Mouse (Mus musculus): ENCODE results near the gene Pea15a. TPM values are rescaled to one million over a fixed set of nuclear protein-coding genes. Genes with fewer than 3 reads are reported as not detected.

Pea15a gene
- polyA plus RNA-seq, 1 experiment from 2014 or later, result 136 TPM

DNA sequence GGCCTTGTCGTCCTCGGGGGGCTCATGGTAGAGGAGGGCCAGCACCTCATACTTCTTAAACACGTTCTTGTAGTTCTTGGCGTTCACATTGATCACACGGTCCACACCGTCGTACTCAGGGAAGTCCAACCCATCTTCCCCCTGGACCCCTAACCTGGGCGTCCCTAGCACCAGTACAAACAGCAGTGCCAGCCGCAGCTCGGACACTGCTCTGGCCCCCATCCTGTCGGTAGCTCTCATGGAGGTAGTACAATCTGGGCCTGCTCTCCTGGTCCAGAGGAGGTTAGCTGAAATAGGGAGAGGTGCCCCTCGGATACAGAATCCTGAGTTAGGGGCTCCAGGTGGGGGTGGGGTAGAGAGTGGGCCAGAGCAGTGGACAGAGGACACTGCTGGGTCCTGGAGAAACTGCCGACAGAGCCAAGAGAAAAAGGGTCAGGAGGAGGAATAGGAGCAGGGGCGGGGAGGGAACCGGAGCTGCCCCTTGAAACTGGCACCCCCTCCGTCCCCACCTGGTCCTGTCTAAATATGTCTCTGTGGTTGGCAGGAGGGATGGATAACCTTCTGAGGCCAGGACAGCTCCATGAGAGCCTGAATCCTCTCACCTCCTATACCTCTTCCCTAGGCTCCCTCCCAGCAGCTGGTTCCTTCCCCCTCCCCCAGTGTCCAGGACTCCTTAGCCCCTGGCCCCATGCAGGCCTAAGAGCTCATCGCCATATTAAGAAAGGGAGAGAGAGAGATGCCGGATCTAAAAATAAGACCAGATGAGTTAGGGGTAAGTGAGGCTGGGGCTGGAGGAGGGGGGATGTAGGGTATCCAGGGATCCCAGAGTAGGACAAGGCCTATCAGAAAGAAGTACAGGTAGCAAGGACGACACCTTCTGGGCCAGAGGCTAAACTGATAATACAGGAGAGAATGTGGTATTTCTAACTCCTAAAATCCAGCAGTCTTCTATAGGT, 13.1 kb upstream of the Pea15a start, which contains the start of gene Casq1:
Gene Casq1, minus strand, starts transcription at position 418 of the 956 bp plus-strand sequence.
- WGBS, result 72% methylated on average over 19 of the region's 19 CpGs
- no peak within 1 kb of the TSS for H3K4me2 ChIP-seq

DNA sequence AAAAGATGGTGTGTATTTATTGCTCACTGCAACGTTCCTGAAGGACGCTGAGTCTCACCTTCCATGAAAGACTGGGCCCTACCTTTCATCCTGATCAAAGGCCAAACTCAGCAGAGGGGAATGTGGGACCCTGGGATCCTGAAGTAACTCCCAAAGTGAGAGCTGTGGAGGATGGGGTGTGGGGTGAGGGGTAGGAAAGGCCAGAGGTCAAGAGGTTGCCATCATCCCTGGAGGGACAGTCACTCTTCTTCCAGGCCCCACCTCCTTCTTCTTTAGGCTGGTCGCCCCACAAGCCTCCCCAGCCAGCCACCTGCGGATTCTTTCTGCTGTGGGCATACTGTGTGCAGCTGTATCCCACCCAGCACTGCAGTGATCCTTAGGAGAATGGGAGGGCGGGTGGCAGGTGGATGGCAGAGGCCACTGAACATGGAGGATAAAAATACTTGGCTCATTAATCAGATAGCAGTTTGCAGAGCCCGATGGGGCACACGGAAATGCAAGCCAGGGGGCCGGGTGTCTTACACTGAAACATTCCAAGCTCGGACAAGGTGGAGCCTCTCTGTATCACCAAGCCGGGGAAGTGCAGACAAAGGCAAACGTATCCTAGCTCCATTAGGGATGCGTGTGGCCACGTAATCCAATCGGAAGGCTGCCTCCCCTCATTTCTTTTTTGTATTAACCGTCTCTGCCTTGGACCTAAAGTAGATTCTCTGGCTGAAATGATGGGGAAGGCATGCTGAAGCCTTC, 11.7 kb upstream of the Pea15a start:
- no peak for ATAC-seq (ENCODE audit: insufficient number of reproducible peaks, low FRiP score, low TSS enrichment, low read depth)
- H3K27ac ChIP-seq, result peak overlapping the region; percentile 87; the same call in 1 of the 2 replicates

More for the DNA sequence above, 13.1 kb upstream of the Pea15a start, which contains the start of gene Casq1:
- Histone ChIP-seq H3K4me1 (peaks cover 54% of the 10 kb centered on the region), H3K9ac (no peak within 1 kb of the TSS), H3K27ac (peak within 1 kb of the TSS; percentile 87), H3K9me3 (no peaks in the 10 kb centered on the region), H3K4me3 (no peak within 1 kb of the TSS), H3K27me3 (no peaks in the 10 kb centered on the region), H3K36me3 (no peaks in the 10 kb centered on the region)
- 0 out of 2 replicates have a peak, but pooled peaks have one; percentile 4 for ATAC-seq (ENCODE audit: insufficient number of reproducible peaks, low FRiP score, low TSS enrichment, low read depth)

DNA sequence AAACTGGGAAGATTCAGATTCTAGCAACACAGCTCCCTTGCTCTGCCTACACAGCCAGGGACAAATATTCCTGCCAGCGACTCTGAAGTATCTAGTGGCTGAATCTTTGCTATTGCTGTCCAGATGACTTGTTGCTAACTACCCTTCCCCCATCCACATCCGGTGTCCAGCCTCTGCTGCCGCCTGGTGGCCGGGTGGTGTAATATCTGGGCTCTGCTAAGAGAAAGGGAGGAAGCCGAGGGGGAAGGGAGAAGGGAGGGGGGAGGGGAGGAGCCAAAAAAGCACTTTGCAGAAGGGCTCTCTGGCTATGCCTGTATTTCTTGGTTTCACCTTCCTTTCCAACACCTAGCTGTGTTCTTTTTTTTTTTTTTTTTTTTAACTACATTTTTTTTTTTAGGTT, 10.5 kb upstream of the Pea15a start:
- H3K9ac ChIP-seq, result peak overlapping the region; percentile 7; the same call in 1 of the 2 replicates
- H3K9me3 ChIP-seq, result no peaks in the 10 kb centered on the region
- peak overlapping the region; percentile 40 for H3K4me2 ChIP-seq
- H3K27ac ChIP-seq, result peak overlapping the region; percentile 84
- 0 out of 2 replicates have a peak, but pooled peaks have one; percentile 26 for ATAC-seq (ENCODE audit: insufficient number of reproducible peaks, low FRiP score, low TSS enrichment, low read depth)
- H3K36me3 ChIP-seq, result no peaks in the 10 kb centered on the region
- 0% methylated on average over 5 of the region's 5 CpGs for WGBS
- H3K27me3 ChIP-seq, result no peaks in the 10 kb centered on the region
- peaks cover 54% of the 10 kb centered on the region for H3K4me1 ChIP-seq
- H3K4me3 ChIP-seq, result peak overlapping the region; percentile 22

More for the DNA sequence above, 11.7 kb upstream of the Pea15a start:
- Histone ChIP-seq H3K27me3 (no peaks in the 10 kb centered on the region), H3K4me2 (no peak overlapping the region), H3K36me3 (no peaks in the 10 kb centered on the region), H3K9me3 (no peaks in the 10 kb centered on the region), H3K4me3 (no peak overlapping the region), H3K9ac (no peak overlapping the region), H3K4me1 (peaks cover 56% of the 10 kb centered on the region)
- WGBS, result 62% methylated on average over 15 of the region's 15 CpGs

DNA sequence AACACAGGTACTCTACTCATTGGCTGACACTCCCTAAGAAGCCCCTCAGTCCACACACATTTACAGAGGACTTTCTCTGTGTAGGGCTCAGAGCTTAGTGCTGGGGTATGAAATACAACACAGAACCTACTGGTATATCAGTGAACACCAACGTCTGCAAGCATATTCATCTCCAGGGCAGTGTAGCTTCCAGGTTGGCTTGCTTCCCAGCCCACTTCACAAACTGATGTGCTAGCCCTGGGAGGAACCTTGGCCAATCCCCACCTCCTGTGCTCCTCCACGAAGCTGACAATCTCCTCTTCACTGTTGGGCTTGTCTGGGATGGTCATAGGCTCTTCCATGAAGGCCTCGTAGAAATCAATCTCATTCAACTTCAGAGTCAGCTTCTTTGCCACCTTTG, 8.1 kb upstream of the Pea15a start:
- H3K9ac ChIP-seq, result no peak overlapping the region
- no peak overlapping the region for H3K27ac ChIP-seq
- no peaks in the 10 kb centered on the region for H3K36me3 ChIP-seq
- ATAC-seq (ENCODE audit: insufficient number of reproducible peaks, low FRiP score, low TSS enrichment, low read depth), result no peak
- no peak overlapping the region for H3K4me2 ChIP-seq
- H3K4me1 ChIP-seq, result peaks cover 30% of the 10 kb centered on the region
- WGBS, result 53% methylated on average over 3 of the region's 3 CpGs
- H3K9me3 ChIP-seq, result no peaks in the 10 kb centered on the region
- no peak overlapping the region for H3K4me3 ChIP-seq
- no peaks in the 10 kb centered on the region for H3K27me3 ChIP-seq

DNA sequence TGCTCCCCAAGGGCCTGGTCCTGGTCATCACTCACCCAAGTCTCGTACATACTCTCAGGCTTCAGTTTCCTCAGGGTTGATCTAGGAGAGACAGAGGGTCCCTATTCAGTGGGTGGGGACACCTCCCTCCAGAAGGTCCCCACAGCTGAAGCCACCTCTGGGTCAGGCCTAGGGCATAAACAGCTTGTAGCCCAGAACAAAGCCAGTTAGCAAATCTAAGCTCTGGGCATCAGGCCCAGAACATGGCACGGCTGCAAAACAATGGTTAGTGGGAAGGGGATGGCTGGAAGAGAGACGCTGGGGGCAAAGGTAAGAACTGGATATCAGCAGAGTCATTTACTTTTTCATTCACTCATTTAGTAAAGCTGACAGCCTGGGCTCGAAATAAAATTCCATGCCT, 7.2 kb upstream of the Pea15a start:
- H3K4me1 ChIP-seq, result peaks cover 20% of the 10 kb centered on the region
- no peaks in the 10 kb centered on the region for H3K9me3 ChIP-seq
- H3K9ac ChIP-seq, result no peak overlapping the region
- H3K27me3 ChIP-seq, result no peaks in the 10 kb centered on the region
- H3K36me3 ChIP-seq, result no peaks in the 10 kb centered on the region
- no peak overlapping the region for H3K4me2 ChIP-seq
- H3K4me3 ChIP-seq, result no peak overlapping the region
- no peak overlapping the region for H3K27ac ChIP-seq
- WGBS, result 70% methylated on average over 4 of the region's 4 CpGs
- ATAC-seq (ENCODE audit: insufficient number of reproducible peaks, low FRiP score, low TSS enrichment, low read depth), result no peak

DNA sequence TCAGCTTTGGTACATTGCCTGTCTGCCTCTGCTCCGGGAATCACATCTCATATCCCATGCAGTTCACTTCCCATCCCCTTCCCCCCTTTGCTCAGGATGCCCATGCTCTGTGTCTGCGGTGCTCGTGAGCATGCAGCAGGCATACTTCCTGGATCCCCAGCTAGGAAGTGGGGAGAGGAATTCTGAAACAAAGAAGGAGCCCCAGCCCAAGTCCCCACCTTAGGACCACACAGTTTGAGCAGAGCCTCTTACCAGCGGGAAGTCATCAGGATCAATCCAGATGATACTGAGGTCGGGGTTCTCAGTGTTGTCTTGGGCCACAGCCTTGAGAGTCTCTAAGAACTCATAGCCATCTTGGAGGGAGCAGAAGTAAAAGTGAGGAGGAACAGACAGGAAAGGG, 6.2 kb upstream of the Pea15a start:
- H3K27ac ChIP-seq, result no peak overlapping the region
- H3K27me3 ChIP-seq, result no peaks in the 10 kb centered on the region
- H3K36me3 ChIP-seq, result no peaks in the 10 kb centered on the region
- ATAC-seq (ENCODE audit: insufficient number of reproducible peaks, low FRiP score, low TSS enrichment, low read depth), result no peak
- no peaks in the 10 kb centered on the region for H3K9me3 ChIP-seq
- H3K4me3 ChIP-seq, result no peak overlapping the region
- no peak overlapping the region for H3K4me2 ChIP-seq
- H3K4me1 ChIP-seq, result peaks cover 15% of the 10 kb centered on the region
- 49% methylated on average over 5 of the region's 5 CpGs for WGBS
- H3K9ac ChIP-seq, result no peak overlapping the region

DNA sequence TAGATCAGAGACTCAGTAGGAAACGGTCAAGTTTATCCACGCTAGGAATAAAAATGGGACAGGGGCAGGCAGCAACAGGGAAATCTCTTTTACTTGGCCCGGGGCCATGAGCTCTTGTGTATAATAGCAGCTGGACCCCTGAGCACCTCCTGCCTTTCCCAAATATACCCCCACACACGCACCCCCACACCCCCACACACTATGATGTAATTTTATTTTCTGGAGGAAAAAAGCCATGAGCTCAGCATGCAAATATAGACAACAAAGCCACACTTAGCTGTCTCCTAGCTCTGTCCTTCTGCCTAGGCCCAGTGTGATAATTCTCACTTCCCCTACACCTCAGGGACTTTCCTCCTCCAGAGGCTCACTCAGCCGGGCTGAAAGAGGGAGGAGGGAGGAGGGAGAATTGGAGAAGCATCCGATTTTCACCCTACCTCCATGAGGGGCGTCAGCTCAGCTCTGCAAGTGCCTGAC, 544 bp upstream of the Pea15a start:
- no peak for ATAC-seq (ENCODE audit: insufficient number of reproducible peaks, low FRiP score, low TSS enrichment, low read depth)
- peaks cover 51% of the 10 kb centered on the region for H3K4me1 ChIP-seq
- peak overlapping the region; percentile 67 for H3K4me2 ChIP-seq
- no peaks in the 10 kb centered on the region for H3K27me3 ChIP-seq
- H3K9ac ChIP-seq, result 0 out of 2 replicates have a peak overlapping the region, but pooled peaks have one; percentile 76
- 15% methylated on average over 7 of the region's 7 CpGs for WGBS
- peak overlapping the region; percentile 91 for H3K27ac ChIP-seq
- peak overlapping the region; percentile 71 for H3K4me3 ChIP-seq
- peaks cover 3% of the 10 kb centered on the region; the same call in 1 of the 2 replicates for H3K36me3 ChIP-seq
- no peaks in the 10 kb centered on the region for H3K9me3 ChIP-seq

DNA sequence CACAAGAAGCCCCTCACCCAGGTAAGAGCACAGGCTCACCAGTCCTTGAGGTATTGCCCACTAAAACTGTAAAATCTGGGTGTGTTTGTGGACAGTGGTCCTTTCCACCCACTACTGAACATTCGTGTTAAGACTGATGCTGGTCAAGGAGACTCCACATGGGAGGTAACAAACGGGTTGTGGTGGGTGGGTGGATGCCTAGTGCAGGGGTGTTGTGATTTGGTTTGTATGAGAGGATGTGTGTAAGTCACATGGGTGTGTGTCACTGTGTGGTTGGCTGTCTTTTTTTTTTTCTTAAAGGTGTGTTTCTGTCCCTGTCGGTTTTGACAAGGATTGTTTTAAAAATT, 890 bp downstream of the Pea15a start:
- H3K4me1 ChIP-seq, result peaks cover 62% of the 10 kb centered on the region
- peak overlapping the region; percentile 76 for H3K9ac ChIP-seq
- no peak for ATAC-seq (ENCODE audit: insufficient number of reproducible peaks, low FRiP score, low TSS enrichment, low read depth)
- H3K9me3 ChIP-seq, result no peaks in the 10 kb centered on the region
- H3K4me2 ChIP-seq, result peak overlapping the region; percentile 67
- no peaks in the 10 kb centered on the region for H3K27me3 ChIP-seq
- peaks cover 14% of the 10 kb centered on the region for H3K36me3 ChIP-seq
- 12% methylated on average over 3 of the region's 3 CpGs for WGBS
- H3K4me3 ChIP-seq, result peak overlapping the region; percentile 71
- peak overlapping the region; percentile 91 for H3K27ac ChIP-seq

DNA sequence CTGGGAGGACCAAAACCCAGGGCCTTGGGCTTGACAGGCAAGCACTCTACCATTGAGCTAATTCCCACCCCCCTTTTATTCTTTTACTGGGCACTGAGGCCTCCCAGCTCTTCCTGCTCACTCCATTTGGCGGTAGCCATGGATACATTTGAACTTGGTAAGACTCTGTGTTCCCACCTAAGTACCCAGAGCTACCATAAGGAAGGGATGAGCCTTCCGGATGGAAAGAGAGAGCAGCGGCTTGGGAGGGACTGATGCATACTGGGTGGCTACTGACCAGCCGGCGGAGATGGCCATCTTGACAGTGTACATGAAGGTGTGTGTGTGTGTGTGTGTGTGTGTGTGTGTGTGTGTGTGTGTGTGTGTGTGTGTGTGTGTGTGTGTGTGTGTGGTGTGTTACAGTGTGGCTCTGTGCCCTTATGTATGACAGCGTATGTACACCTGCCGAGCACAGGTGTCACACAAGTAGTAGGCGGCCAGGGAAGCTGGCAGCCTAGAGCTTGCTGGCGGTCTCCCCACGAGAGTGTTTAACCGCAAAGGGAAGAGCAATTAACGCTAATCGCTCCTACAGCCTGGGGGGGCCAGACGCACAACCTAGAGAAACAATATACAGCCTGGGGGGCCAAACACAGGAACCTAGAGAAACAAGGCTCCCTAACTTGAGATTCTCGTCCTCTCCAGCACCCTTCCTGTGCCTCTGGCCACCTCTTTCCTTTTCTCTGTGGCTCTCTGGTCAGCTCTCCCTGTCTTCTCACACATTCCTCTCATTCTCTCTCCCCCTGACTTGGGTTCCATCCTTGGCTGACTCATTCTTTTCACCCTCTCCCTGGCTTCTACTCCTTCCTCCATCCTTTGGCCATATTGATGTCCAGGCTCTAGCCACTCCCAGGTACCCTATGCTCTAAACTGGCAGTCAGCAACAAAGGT, 1.5 kb downstream of the Pea15a start:
- ATAC-seq (ENCODE audit: insufficient number of reproducible peaks, low FRiP score, low TSS enrichment, low read depth), result no peak
- Histone ChIP-seq H3K4me2 (peak overlapping the region; percentile 67), H3K36me3 (peaks cover 19% of the 10 kb centered on the region), H3K27ac (peak overlapping the region; percentile 76), H3K27me3 (no peaks in the 10 kb centered on the region), H3K4me3 (peak overlapping the region; percentile 71), H3K4me1 (peaks cover 65% of the 10 kb centered on the region), H3K9ac (no peak overlapping the region), H3K9me3 (no peaks in the 10 kb centered on the region)
- WGBS, result 28% methylated on average over 15 of the region's 15 CpGs

DNA sequence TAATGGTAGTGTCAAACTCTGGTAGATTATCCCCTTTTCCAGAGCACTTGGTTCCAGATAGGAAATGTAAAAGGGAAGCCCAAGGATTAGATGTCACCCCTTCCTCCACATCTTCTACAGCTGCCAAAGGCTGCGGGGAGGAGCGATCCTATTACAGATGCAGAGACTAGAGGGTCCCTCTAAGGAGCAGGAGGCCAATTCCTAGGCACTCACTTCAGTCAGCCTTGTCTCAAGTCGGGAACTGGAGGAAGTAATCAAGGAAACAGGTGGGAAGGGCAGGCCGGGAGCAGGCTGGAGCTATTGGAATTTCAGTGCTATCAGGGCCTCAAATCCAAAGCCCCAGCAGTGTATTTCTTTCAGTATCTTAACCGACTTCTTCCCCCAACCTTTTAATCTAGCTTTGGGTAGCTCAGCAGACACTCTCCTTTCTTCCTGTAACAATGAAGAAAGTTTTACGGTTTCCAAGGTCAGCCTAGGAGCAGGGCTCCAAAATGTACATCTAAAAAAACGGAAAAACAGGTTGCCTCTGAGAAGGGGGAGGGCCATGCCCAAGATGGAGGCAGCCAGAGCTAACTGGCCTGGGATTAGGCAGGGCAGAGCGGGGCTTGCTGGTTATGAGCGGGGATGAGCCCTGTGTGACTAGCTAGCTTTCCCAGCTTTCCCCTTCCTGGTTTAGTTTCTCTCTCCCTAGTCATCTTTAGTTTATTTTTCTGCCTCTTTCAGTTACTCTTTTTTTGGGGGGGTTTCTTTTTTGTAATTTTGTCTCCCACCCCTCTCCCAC, 2.4 kb downstream of the Pea15a start:
- Histone ChIP-seq H3K9ac (no peak overlapping the region), H3K9me3 (no peaks in the 10 kb centered on the region), H3K4me1 (peaks cover 70% of the 10 kb centered on the region), H3K27ac (peak overlapping the region; percentile 76), H3K36me3 (peaks cover 28% of the 10 kb centered on the region), H3K27me3 (no peaks in the 10 kb centered on the region), H3K4me3 (0 out of 2 replicates have a peak overlapping the region, but pooled peaks have one; percentile 71), H3K4me2 (0 out of 2 replicates have a peak overlapping the region, but pooled peaks have one; percentile 67)
- ATAC-seq (ENCODE audit: insufficient number of reproducible peaks, low FRiP score, low TSS enrichment, low read depth), result no peak
- 23% methylated on average over 9 of the region's 9 CpGs for WGBS
